Mouse (Mus musculus) hindbrain, embryonic 16.5 days (tissue): ENCODE results near the gene Nek2. TPM values are rescaled to one million over a fixed set of nuclear protein-coding genes. Genes with fewer than 3 reads are reported as not detected.

ENCODE experiments used
- ATAC-seq: fragments of 200-750 bp; cut with Nextera tagmentation; 2 replicates; pipeline ENCODE4 v1.8.0; 2017; ENCODE audit warnings: moderate TSS enrichment, moderate library complexity
- H3K27ac ChIP-seq: fragments of 300-500 bp; sonication (generic); 2 replicates; pipeline ENCODE4 v1.5.1; 2014; ENCODE audit warnings: low read depth, mild to moderate bottlenecking, control low read depth, low read length, moderate library complexity
- H3K27me3 ChIP-seq: fragments of 300-500 bp; sonication (generic); replicated peaks from 2 replicates; pipeline ENCODE4 v1.6.1; 2014; ENCODE audit warnings: low read length; ENCODE audit not compliant: control insufficient read depth, insufficient read depth
- H3K36me3 ChIP-seq: fragments of 300-500 bp; sonication (generic); 2 replicates; pipeline ENCODE4 v1.6.1; 2014; ENCODE audit warnings: mild to moderate bottlenecking, low read length, moderate library complexity, mixed read lengths; ENCODE audit not compliant: control insufficient read depth, insufficient read depth
- H3K4me1 ChIP-seq: fragments of 300-500 bp; sonication (generic); 2 replicates; pipeline ENCODE4 v1.6.1; 2014; ENCODE audit warnings: low read depth, low read length; ENCODE audit not compliant: control insufficient read depth, insufficient read depth
- H3K4me2 ChIP-seq: fragments of 300-500 bp; sonication (generic); 2 replicates; pipeline ENCODE4 v1.6.1; 2014; ENCODE audit warnings: mild to moderate bottlenecking, low read length, control low read depth, moderate library complexity
- H3K4me3 ChIP-seq: fragments of 300-500 bp; sonication (generic); 2 replicates; pipeline ENCODE4 v1.5.1; 2014; ENCODE audit warnings: mild to moderate bottlenecking, low read length, control low read depth, moderate library complexity
- H3K9ac ChIP-seq: fragments of 300-500 bp; sonication (generic); 2 replicates; pipeline ENCODE4 v1.6.1; 2014; ENCODE audit warnings: low read depth, mild to moderate bottlenecking, control low read depth, low read length, moderate library complexity
- H3K9me3 ChIP-seq: fragments of 300-500 bp; sonication (generic); 2 replicates; pipeline ENCODE4 v1.6.1; 2014; ENCODE audit warnings: mild to moderate bottlenecking, low read length, moderate library complexity; ENCODE audit not compliant: control insufficient read depth
- WGBS: fragments of 180-500 bp; shearing (Covaris S2); extraction: QIAGEN DNeasy Blood & Tissue Kit; methylation state at CpG from one replicate; pipeline ENCODE4 v1.1.7; 2014; 5-methylcytosine and 5-hydroxymethylcytosine counted together
- polyA plus RNA-seq: library from polyadenylated mRNA; unstranded; fragments of >200 nt; fragmentation: Nextera tagmentation; extraction: Ambion mirVana; gene quantifications from 2 replicates; pipeline ENCODE4 v1.2.1, GENCODE M21; 2015

Gene Nek2
- polyA plus RNA-seq, 1 experiment from 2014 or later: 7.5 TPM

DNA sequence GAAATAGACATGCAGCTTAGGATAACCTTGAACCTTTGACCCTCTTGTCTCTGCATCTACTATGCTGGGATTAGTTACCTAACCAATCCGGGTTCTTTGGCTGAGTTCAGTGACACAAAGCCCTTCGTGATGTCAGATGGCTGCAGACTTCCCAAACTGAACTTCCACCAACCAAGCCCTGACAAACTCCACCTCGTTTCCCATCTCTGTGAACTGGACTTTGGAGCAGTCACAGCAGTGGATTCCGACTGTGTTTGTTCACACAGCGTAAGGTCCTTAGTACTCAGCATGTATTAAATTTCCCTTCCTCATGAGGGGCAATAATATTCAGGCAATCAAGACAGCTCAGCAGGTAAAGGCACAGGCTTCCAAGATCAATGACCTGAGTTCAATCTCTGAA, 25.4 kb downstream of the Nek2 start:
- Histone ChIP-seq H3K36me3 (no peaks in the 10 kb centered on the region), H3K27ac (no peak overlapping the region), H3K4me2 (no peak overlapping the region), H3K4me3 (no peak overlapping the region), H3K27me3 (no peaks in the 10 kb centered on the region), H3K4me1 (no peaks in the 10 kb centered on the region), H3K9ac (no peak overlapping the region), H3K9me3 (no peaks in the 10 kb centered on the region)
- WGBS: 81% methylated on average over 5 of the region's 5 CpGs
- ATAC-seq: no peak

DNA sequence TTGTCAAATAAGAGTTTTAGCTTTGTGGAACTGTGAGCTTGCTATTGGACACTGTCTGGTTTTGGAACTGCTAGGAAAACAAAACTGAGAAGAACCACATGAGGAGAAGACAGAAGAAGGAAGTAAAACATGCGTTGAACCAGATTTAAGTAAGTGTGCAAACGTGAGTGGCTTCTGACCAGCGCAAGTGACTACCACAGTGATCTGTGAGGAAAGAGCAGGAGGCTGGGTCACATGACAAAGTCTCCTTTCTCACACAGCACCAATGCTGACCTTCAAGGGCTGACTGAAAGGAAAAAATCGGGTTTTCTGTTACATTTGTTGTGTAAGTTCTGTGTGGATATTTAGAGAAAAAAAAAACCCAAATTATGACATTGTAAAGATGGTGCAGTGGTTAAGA, 28.3 kb downstream of the Nek2 start:
- Histone ChIP-seq H3K27me3 (no peaks in the 10 kb centered on the region), H3K9me3 (no peaks in the 10 kb centered on the region), H3K4me3 (no peak overlapping the region), H3K36me3 (no peaks in the 10 kb centered on the region), H3K4me2 (no peak overlapping the region), H3K4me1 (no peaks in the 10 kb centered on the region), H3K27ac (no peak overlapping the region), H3K9ac (no peak overlapping the region)
- ATAC-seq: no peak
- WGBS: 73% methylated on average over 4 of the region's 4 CpGs

DNA sequence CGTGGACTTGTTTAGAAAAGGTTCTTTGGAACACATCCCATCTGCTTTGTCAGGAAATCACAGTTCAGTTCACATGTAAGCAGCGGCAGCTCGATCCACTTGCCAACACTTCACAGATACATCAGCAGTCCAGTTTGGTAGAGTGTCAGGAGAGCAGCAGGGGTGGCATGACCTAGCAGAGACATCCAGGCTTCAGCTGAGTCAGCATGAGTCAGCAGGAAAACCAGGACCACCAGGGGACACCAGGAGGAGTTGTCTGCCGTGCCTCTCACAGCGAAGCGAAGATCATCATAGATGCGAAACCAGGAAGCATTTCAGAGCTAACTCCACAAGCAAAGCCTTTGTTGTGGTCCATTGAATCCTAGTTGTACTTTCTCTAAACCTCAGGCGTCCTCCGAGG, 32.2 kb downstream of the Nek2 start:
- whole genome bisulfite sequencing: 79% methylated on average over 9 of the region's 9 CpGs
- H3K36me3 ChIP-seq: no peaks in the 10 kb centered on the region

DNA sequence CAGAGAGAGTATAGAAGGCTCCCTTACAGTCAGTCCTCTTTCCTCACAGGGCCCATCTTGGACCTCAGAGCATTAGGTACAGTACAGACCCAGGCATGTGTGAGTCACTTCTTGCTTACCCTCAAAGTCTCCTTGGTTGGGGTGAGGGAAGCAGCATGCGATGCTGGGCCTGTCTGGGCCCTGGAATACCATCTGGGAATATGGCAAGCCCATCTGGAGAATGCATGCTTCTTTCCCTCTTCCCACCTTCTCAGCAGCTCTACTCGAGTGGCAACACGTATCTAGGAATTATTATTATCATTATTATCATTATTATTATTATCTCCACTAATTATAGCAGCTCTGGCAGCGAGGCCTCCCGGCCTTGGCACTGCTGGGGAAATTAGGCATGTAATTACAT, 33.5 kb downstream of the Nek2 start:
- no peaks in the 10 kb centered on the region for H3K4me1 ChIP-seq
- no peak overlapping the region for H3K4me3 ChIP-seq
- H3K36me3 ChIP-seq: no peaks in the 10 kb centered on the region
- H3K27me3 ChIP-seq: no peaks in the 10 kb centered on the region
- H3K4me2 ChIP-seq: no peak overlapping the region
- 80% methylated on average over 5 of the region's 5 CpGs for whole genome bisulfite sequencing
- H3K9ac ChIP-seq: no peak overlapping the region
- H3K27ac ChIP-seq: no peak overlapping the region
- no peaks in the 10 kb centered on the region for H3K9me3 ChIP-seq
- ATAC-seq: no peak

More for the DNA sequence above, 32.2 kb downstream of the Nek2 start:
- no peak overlapping the region for H3K4me2 ChIP-seq
- no peak overlapping the region for H3K9ac ChIP-seq
- no peak overlapping the region for H3K27ac ChIP-seq
- no peaks in the 10 kb centered on the region for H3K4me1 ChIP-seq
- ATAC-seq: no peak
- no peaks in the 10 kb centered on the region for H3K27me3 ChIP-seq
- H3K9me3 ChIP-seq: no peaks in the 10 kb centered on the region
- H3K4me3 ChIP-seq: no peak overlapping the region

DNA sequence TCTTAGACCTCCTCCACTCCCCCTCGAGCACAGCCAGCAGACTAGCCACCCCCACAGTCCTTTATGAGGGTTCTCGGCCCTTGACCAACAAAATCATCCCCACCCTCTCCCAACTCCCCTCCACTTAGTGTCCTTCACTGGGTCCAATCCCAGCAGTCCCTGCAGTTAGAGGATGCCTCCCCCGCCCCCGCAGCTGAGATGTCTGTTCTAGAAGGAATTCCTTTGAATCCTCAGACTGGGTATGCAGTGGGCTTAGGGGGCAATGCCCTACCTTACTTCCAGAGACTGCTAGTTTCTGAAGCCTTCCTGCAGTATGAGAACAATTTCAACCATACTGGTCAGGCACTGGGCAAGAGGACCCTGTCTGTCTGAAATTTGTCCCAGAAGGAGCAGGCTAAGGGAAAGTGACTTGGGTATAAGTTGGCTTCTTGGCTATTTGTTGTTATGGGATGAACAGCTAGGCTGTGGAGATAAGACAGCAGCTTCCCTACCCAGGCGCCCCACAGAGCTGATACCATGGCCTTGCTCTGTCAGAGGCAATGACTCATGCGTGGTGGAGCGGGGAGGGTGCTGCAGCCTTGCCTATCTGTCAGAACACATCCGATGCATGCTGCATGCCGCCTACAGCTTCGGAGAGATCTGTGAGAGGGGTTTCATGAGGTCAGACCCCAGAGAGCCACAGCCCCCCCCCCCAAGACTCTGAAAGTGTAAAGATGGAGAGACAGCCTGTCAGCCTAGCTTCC, 34.1 kb downstream of the Nek2 start:
- no peak for ATAC-seq
- WGBS: 74% methylated on average over 10 of the region's 10 CpGs

DNA sequence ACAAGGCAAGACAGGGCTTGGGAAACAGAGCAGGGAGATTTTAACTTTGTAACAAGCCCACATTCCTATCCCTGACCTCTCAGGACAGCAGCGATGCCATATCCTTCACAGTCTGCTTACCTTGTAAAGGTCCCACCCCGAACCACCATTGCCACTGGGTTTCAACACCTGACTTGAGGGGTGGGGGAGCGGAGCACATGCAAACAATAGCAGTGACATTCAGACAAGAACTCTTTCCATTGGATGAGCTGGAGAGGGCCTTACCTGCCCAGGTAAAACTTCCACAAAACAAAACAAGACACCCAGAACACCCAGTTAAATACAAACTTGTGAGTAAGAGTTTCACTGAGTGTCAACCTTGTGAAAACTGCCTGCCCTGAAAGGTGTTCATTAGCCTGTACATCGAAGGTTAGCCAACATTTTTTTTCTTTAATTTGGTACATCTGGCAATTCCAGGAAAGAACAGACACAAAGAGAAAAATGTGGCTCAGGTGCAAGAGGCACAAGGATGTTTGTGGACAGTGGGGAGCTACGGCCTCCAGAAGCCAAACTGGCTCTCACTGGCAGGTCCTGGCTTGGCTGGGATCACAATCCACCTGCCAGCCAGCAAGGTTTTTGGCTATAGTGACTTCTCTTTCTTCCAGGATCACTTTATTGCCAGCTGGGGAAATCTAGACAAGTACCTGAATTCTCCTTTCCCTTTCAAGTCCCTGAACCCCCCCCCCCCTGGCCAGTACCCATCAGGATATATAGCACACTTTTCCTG, 35.8 kb downstream of the Nek2 start:
- Histone ChIP-seq H3K27ac (no peak overlapping the region), H3K4me2 (no peak overlapping the region)
- 83% methylated on average over 5 of the region's 5 CpGs for WGBS

More for the DNA sequence above, 34.1 kb downstream of the Nek2 start:
- Histone ChIP-seq H3K27me3 (no peaks in the 10 kb centered on the region), H3K4me1 (no peaks in the 10 kb centered on the region), H3K4me2 (no peak overlapping the region), H3K9me3 (no peaks in the 10 kb centered on the region), H3K9ac (no peak overlapping the region), H3K36me3 (no peaks in the 10 kb centered on the region), H3K4me3 (no peak overlapping the region), H3K27ac (no peak overlapping the region)

DNA sequence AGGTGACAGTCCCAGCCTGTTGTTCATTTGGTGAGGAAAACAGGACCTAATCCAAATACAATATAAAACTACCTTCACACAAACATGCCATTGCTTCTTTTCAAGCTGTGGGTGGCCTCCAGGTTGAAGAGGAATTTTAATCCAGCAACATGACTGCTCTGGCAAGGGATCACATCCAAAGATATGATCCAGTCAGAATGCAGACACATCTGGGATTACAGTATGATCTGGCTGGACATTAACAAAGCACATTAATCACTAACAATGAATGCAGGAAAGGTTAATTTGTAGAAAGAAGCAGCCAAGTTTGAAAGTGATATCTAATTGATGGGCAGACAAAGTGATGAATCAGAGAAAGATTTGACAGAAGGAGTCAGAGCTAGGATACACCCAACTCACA, 36.9 kb downstream of the Nek2 start:
- no peak for ATAC-seq
- Histone ChIP-seq H3K4me2 (no peak overlapping the region), H3K9me3 (no peaks in the 10 kb centered on the region), H3K9ac (no peak overlapping the region), H3K4me3 (no peak overlapping the region), H3K27me3 (no peaks in the 10 kb centered on the region), H3K36me3 (no peaks in the 10 kb centered on the region), H3K4me1 (no peaks in the 10 kb centered on the region), H3K27ac (no peak overlapping the region)

More for the DNA sequence above, 35.8 kb downstream of the Nek2 start:
- H3K4me3 ChIP-seq: no peak overlapping the region
- no peaks in the 10 kb centered on the region for H3K27me3 ChIP-seq
- H3K4me1 ChIP-seq: no peaks in the 10 kb centered on the region
- no peaks in the 10 kb centered on the region for H3K9me3 ChIP-seq
- no peak overlapping the region for H3K9ac ChIP-seq
- H3K36me3 ChIP-seq: no peaks in the 10 kb centered on the region
- no peak for ATAC-seq

DNA sequence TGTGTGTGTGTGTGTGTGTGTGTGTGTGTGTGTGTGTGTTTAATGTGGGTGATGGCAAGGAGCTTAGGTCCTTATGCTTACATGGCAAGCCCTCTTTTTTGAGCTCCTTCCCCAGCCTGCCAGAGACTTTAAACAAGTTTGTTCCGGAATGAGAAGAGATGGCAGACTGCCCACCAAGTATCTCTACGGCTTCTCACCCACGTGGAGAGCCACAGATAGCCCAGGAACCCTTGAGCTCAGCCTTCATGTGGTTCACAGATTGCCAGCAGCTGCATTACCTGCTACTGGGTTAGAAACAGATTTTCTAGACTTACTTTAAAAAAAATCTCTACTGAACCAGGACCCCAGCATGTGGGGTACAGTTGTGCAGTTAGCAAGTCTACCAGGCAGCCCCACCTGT, 38.6 kb downstream of the Nek2 start:
- Histone ChIP-seq H3K4me1 (no peaks in the 10 kb centered on the region), H3K27me3 (no peaks in the 10 kb centered on the region), H3K27ac (no peak overlapping the region), H3K4me3 (no peak overlapping the region), H3K9me3 (no peaks in the 10 kb centered on the region), H3K9ac (no peak overlapping the region), H3K4me2 (no peak overlapping the region), H3K36me3 (no peaks in the 10 kb centered on the region)
- WGBS: 72% methylated on average over 3 of the region's 3 CpGs
- no peak for ATAC-seq

DNA sequence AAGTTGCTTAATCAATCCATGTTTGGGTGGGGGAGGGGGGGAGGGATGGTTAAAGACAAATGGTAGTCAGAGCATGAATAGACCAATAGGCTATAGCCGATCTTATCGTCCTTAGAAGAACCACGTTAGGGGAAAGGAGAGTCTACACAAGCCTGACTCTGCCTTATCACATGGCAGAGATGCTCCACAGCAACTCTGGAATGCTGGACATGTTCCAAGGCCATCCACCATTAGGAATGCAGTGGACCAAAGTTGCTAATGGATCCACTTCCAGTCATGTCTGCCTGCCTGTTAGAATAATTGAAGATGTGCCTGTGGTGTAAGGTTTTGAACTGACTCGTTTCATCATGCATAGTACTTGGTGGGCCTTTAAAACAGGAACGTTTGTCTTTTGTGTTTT, 40.0 kb downstream of the Nek2 start:
- no peak overlapping the region for H3K4me3 ChIP-seq
- H3K4me2 ChIP-seq: no peak overlapping the region
- no peaks in the 10 kb centered on the region for H3K4me1 ChIP-seq
- no peak overlapping the region for H3K9ac ChIP-seq
- H3K27ac ChIP-seq: no peak overlapping the region
- no peak for ATAC-seq
- no peaks in the 10 kb centered on the region for H3K9me3 ChIP-seq
- no peaks in the 10 kb centered on the region for H3K27me3 ChIP-seq
- no peaks in the 10 kb centered on the region for H3K36me3 ChIP-seq
- WGBS: 86% methylated on average over 5 of the region's 5 CpGs
